Mouse (Mus musculus): ENCODE measurements around the gene Bmf. TPM values are rescaled to one million over a fixed set of nuclear protein-coding genes. Genes with fewer than 3 reads are reported as not detected.

Gene Bmf
- total RNA-seq (2015) = 0.20 and 0.56 TPM in 2 replicates
- total RNA-seq (2017) = 0.51 and 0.71 TPM in 2 replicates

GRCm38 (mm10) chr2:118549507-118550473 is at the start of gene Bmf:
Gene Bmf, minus strand, starts transcription at chr2:118549687.
- peak; percentile 62 for ATAC-seq (replicated peaks; ENCODE audit: poor library complexity)

GRCm38 (mm10) chr2:118599087-118599486 is 49.6 kb upstream of the Bmf start:
- ATAC-seq (replicated peaks; ENCODE audit: poor library complexity) = no peak

DNA sequence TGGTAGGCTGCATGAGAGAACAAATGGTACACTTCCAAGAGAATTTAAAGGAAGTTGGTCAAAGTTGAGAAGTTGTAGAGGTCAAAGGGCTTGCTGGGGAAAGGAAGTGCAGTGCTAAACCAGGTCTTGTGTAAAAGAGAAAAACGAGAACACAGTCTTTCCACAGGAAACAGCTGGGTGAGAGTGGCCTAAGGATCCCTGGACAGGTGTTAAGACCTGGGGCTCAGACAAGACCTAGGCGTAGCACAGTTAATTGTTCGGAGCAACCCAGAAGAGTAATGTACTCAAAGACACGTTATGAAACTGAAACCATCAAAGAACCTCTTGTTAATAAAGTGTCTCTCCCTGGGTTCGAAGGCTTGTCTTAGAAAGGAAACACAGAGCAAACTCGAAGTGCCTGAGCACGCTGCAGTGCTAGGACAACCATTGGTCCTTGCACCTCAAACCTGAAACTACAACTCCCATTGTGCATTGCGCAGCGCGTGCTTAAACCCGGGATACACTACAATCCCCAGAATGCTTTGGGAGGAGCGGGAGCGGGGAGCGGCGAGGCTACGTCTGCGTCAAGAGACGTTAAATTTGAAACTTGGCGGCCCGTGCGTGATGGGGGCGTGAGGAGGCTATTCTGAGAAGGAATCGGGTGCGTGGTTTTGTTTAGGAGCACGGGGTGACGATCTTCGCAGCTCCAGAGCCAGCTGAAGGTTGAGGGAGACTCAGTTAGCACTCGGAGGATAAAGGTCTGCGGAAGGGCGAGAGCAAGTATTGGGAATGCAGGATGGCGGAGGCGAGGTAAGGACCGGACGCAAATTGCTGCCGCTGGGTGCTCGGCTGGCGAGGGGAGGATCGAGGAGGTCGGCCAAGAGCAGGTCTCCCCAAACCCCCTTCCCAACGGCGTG is 48.4 kb upstream of the Bmf start, which contains the start of gene Bub1b:
Gene Bub1b, plus strand, starts transcription at position 539 of the 896 bp plus-strand sequence.
- ATAC-seq (replicated peaks; ENCODE audit: poor library complexity) = peak; percentile 98

DNA sequence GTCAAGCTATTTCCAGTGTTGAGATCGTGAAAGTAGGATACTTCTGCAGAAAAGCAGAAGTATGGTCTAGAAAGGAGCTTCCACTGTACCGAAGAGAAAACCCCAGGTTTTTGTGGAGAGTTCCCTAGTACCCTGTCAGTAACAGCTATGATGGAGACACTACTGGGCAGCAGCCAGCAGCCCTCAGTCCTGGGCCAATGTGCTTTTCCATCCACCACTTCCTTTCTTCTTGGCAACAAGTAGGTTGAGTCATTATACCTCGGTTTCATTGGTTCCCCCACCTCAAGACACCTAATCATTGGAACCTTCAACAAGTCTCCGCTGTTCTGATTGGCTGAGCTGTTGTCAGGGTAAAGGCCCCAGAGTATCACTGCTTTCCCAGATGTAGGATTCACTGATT is 41.6 kb upstream of the Bmf start:
- ATAC-seq (replicated peaks; ENCODE audit: poor library complexity) = peak; percentile 79

GRCm38 (mm10) chr2:118587686-118588085 is 38.2 kb upstream of the Bmf start:
- ATAC-seq (replicated peaks; ENCODE audit: poor library complexity) = no peak

DNA sequence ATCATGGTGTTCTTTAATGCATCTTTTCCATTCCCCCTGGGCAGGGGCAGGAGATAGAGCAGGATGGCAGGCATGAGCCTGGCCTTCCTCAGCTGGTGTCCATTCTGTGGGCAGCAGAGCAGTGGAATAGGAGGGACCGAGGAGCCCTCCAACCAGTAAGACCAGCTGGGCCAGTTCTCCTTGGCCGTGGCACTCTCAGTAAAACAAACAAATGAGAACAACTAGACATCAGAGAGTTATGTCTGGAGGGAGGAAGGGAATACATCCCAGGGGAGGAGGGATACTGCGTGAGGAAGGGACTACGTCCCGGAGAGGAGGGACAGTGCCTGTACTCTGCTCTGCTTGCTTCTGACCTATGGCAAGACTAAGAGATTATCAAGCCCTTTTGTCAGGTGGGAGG is 36.5 kb upstream of the Bmf start:
- no peak for ATAC-seq (replicated peaks; ENCODE audit: poor library complexity)

GRCm38 (mm10) chr2:118573135-118573534 is 23.6 kb upstream of the Bmf start:
- peak; percentile 55 for ATAC-seq (replicated peaks; ENCODE audit: poor library complexity)

DNA sequence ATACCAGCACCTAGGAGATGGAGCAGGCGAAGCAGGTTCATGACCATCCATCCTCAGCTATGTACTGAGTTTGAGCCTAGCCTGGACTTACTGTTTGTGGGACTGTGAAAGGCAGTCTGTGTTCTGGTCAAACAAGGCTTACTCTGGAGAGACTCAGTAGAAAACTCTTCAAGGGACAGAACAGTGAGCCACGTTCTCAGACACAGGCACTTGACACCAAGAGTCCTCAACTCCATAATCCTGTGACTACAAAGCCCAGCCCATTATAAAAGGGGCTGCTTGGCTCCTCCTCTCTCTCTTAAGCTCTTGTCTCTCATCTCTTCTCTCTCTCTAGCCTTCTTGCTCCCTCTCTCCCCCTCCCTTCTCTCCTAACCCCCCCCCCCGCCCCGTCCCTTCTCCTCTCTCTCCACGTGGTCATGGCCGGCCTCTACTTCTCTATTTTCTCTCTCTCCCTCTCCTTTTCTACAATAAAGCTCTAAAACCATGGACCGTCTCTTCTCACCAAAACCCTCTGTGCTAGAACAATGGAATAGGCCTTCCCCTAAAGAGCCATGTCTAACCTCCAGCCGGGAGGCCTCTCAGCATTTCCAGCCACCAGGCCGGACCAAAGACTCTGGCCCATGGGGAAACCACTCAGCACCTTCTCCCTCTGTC is 22.8 kb upstream of the Bmf start:
- no peak for ATAC-seq (replicated peaks; ENCODE audit: poor library complexity)

DNA sequence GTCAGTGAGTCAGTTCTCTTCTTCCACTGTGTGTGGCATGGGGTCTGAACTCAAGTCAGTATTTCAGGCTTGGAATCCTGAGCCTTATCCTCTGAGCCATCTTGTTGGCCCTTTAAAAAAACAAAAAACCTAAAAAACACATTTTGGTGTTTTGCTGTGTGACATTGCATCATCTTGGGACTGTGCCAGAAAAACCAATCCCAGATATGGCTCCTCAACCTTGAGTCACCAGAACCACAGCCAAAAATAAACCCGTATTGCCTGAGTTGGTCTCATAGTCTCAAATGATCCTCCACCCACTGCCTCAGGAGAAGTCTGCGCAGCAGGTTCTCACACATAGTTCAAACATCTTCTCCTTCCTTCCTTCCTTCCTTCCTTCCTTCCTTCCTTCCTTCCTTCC is 21.5 kb upstream of the Bmf start:
- peak; percentile 24; the same call in 1 of the 2 replicates for ATAC-seq (replicated peaks; ENCODE audit: poor library complexity)

GRCm38 (mm10) chr2:118567179-118567578 is 17.7 kb upstream of the Bmf start:
- ATAC-seq (replicated peaks; ENCODE audit: poor library complexity) = peak; percentile 86

DNA sequence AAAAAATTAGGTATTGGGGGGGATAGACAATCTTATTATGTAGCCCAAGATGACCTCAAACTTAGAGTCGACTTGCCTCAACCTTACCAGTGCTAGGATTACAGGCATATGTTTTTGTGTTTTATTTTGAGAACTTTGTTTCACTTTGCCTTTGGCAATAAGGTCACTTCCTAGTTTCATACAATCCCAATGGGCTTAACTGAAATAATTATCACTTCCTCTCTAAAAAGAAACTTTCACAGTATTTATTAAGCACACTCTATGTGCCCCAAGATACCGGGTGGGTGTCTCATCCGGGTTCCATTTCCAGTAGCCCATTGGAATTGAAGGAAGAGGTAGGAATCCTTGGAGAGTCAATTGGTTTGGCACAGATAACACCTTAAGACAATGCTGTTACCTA is 12.9 kb upstream of the Bmf start:
- ATAC-seq (replicated peaks; ENCODE audit: poor library complexity) = peak; percentile 50

DNA sequence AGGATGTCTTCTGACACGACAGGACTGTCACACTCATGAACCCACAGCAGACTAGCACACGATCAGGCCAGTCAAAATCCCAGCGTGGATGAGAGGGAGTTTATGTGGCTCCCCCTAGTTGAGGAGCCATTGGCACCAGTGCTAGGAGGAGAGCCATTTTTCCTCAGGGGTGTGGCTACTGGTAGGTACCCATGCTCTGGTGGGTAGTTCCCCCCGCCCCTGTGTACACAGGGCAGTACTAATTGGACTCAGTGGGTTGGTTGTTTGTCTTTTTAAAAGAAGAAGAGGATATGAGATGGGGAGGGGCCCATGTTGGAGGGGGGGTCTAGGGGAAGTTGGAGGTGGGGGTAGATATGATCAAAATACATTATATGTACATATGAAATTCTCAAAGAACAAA is 12.5 kb upstream of the Bmf start:
- 0 out of 2 replicates have a peak, but pooled peaks have one; percentile 23 for ATAC-seq (replicated peaks; ENCODE audit: poor library complexity)

- ATAC-seq (replicated peaks; ENCODE audit: poor library complexity) = no peak
Measured at GRCm38 (mm10) chr2:118558426-118558825, 8.9 kb upstream of the Bmf start.

- peak; percentile 83 for ATAC-seq (replicated peaks; ENCODE audit: poor library complexity)
Measured at GRCm38 (mm10) chr2:118554356-118554990, 5.0 kb upstream of the Bmf start.

DNA sequence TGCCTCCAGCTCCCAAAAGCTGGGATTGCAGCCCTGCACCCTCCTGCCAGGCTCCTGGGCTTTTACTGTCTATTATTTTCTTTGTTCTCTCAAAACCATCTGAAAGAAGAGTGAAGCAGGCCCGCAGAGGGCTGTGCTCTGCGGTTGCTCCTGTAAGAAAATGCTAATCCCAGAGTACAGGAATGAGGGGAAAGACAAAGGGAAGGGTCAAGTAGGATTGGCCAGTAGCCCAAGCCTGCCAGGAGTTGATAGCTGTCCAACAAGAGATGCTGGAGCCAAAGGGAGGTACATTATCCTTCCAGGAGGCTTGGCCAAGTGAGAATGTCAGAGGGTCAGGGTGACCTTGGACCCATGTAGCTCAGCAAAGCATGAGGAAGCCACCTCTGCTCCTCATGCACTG is 2.1 kb upstream of the Bmf start:
- ATAC-seq (replicated peaks; ENCODE audit: poor library complexity) = no peak

DNA sequence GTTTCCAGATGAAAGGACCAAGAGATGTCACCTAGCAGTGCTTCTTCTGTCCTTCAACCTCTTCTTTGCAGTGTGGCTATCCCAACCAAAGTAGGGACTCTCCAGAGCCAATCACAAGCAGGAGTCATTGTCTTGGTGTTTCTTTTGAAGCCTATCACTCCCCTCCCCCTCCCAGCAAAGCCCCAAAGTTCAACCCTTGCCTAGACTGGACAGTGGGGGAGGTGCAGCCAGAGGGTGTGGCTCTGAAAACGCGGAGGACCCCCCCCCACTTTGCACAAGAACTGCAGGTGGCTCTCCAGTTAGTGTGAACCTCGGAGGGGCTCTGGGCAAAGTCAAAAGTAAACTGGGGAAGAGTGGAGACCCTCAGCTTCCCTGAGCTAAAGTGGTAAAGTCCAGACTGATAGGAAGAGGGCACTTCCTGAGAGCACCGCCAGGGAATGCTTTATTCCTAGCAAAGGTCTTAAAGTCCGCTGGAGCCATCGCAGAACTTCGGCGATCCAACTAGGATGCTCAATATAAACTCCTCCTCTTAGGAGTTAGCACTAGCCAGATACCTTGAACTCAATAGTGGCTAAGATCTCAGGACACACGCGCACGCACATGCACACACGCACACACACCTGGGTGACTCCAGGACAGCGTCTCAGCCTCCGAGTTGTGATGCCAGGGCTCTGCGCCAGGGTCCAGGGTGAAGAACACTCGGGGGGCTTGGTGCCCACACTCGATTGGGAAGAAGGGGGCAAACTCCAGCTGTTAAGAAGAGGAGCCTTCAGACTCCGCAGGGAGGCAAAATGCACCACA is 866 bp downstream of the Bmf start:
- no peak for ATAC-seq (replicated peaks; ENCODE audit: poor library complexity)

GRCm38 (mm10) chr2:118547541-118548016 is 1.9 kb downstream of the Bmf start:
- ATAC-seq (replicated peaks; ENCODE audit: poor library complexity) = peak; percentile 49

- ATAC-seq (replicated peaks; ENCODE audit: poor library complexity) = no peak
Measured at GRCm38 (mm10) chr2:118546798-118547165, 2.7 kb downstream of the Bmf start.

- no peak for ATAC-seq (replicated peaks; ENCODE audit: poor library complexity)
Measured at GRCm38 (mm10) chr2:118546104-118546797, 3.2 kb downstream of the Bmf start.

All from megakaryocyte progenitor cell, adult 5-6 weeks (primary cell).